Mouse (Mus musculus): ENCODE measurements around the gene Nxph1.

The Nxph1 gene

DNA sequence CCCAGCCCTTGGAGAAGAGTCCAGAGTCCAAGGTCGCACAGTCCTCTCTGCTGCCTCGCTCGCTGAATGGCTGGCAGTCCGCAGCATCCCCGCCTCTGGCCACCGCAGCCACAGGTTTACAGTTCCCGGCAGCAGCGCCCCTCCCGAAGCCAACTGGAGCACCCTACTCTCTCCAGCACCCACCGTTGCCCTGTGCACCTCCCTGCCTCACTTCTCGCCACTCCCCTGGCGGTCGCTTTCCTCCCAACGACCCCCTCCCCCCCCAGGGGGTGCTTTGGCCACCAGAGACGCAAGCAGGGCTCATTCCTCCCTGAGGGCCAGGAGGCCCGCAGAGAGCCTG is at the start of gene Nxph1:
Gene Nxph1 (plus strand): TSS at position 301 of the 340 bp plus-strand sequence.
- no peak for DNase-seq (ENCODE audit: extremely low read depth, low read depth, low spot score)

DNA sequence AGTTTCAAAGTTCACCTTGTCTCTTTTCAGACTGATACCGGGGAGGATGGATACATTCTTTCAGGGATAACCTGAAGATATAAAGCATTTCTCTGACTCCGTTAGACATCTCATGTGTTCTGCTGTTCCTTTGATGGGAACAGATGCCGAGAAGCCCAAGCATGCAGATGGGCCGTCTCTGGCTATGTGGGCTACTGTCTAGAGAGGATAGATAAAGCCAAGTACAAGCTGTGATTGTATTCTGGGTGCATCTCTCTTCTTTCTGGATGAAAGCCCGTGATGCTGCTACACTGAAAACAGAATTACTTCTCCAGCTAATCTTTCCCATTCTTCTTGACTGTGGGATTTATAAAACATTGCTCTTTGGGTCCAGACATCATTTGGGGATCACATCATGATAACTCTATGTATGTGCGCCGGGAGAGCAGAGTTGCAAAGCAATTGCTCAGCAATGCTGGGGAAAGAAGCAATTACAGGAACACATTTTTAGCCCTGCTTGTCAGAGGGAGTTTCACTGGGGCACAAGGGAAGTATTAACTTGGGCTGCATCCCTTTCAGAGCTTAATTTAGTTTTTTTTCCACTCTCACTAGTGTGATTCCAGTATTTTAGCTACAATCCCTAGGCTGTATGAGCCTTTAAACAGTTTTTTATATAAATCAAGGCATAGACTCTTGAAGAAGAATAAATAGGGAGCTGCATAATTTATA is 48.1 kb upstream of the Nxph1 start:
- DNase-seq (ENCODE audit: extremely low read depth, low read depth, low spot score), result no peak

DNA sequence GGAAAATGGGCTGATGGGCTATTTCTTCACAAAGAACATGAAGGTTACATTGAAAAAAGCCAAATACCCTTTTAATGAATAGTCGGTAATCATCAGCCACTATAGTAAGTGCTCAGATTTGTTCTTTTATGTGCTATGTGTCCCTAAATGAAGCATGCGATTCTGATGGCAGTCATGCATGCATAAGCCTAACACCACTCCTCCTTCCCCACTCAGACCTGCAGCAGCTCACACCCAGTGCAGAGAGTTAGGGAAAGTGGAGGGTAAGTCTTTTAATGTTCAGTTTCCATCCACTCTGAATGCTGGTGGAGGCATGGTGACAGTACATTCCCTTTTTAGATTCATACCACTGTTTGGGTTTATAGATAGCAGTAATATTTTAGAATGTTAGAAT is 47.5 kb upstream of the Nxph1 start:
- DNase-seq (ENCODE audit: extremely low read depth, low read depth, low spot score), result no peak

DNA sequence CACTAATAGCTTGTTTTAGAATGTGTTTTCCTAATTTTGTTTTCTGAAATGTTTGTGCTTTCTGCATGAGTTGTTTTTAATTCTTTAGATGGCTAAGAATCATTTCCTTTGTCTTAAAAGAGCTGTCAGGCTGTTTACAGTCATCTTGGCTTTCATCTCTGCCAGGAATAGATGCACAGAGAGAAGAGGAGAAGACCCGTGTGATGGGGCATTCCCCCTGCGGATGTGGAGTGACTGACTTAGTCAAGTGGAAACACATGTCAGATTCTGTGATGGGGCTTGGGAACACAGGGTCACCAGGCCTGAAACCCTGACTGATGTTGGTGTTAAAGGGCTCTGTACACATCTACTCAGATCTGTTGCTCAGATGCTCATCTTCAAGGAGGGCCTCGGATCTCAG is 40.3 kb upstream of the Nxph1 start:
- DNase-seq (ENCODE audit: extremely low read depth, low read depth, low spot score), result no peak

DNA sequence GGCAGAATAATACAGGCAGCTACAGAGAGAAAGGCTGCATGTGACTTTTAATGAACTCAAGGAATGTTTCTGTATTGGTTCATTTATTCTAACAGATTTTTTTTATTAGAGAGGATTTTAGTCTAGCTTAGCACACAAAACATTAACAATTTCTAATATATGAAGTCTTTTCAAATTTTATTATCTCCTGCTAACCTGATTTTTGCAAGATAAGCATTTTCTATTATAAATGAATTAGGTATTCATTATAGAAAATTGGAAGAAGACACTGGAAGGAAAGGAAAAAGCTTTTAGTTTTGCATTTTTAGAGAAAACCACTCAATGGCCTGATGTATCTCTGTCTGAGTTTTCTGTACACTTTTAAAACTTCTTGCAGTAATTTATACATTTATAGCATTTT is 34.8 kb upstream of the Nxph1 start:
- no peak for DNase-seq (ENCODE audit: extremely low read depth, low read depth, low spot score)

DNA sequence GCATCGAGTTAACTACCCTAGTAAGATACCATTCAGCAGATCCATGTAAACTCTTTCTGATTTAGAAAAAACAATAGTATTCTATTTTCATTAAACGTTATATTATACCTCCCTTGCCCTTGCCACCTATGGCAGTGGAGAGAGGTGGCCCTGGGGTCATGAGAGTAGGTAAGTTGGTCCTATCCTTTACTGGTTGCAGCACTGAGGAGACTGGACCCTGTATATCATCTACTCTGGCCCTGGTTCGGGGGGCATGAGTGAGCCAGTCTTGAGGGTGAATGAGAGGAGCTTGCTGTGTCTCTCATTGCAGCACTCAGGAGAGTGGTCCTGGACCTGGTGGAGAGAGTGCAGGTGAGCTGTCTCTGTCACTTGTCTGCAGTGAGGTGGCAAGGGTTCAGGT is 33.5 kb upstream of the Nxph1 start:
- no peak for DNase-seq (ENCODE audit: extremely low read depth, low read depth, low spot score)

DNA sequence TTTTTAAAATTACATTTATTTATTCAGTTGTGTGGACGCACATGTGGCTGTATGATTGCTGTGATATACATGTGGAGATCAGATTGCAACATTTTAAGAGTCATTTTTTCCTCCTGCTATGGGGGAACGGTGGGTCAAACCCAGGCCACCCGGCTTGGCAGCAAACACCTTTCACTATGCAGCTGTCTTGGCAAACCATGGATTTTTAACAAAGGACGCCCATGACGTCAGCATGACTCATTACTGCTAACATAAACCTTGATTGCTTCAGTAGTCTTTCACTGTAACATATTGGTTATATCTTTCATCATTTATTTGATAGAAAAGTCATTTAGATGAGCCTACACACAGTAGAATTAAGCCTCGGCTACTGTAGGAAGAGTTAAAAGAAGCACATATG is 23.8 kb upstream of the Nxph1 start:
- DNase-seq (ENCODE audit: extremely low read depth, low read depth, low spot score), result no peak

DNA sequence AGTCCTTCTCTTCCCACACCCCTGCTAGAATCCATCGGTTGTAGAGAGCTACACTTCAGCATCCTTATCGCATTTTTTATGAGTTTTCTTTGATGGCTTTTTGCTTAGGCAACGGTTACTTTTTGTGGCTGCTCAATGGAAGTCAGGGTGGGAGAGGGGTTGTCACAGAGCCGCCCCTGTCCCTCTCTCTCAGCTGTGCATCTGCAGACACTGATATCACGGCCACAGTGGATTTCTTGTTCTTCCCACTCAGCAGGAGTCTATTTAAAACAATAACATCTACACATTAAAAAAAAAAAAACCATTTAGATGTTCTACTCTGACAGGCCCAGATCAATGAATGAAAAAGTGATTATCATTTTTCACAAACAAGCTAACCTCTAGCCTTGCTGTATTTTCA is 13.0 kb upstream of the Nxph1 start:
- DNase-seq (ENCODE audit: extremely low read depth, low read depth, low spot score), result no peak

DNA sequence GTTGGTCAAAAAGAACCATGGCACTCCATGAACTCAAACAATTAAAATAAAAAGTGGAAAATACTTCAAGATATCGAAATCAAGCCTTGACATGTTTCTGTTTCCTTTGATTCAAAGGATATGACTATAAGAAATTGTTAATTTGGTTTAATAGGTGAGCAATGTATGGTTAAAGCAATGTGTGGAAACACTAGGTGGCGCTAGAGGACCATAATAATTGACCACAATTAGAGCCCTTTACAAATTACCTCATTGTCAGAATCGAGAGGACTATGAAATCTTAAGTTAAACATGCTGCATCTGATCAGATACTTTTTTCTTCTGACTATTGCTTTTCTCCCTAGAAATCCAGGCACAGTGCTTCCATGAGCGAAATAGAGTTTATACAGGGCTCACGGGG is 12.5 kb upstream of the Nxph1 start:
- DNase-seq (ENCODE audit: extremely low read depth, low read depth, low spot score), result no peak

DNA sequence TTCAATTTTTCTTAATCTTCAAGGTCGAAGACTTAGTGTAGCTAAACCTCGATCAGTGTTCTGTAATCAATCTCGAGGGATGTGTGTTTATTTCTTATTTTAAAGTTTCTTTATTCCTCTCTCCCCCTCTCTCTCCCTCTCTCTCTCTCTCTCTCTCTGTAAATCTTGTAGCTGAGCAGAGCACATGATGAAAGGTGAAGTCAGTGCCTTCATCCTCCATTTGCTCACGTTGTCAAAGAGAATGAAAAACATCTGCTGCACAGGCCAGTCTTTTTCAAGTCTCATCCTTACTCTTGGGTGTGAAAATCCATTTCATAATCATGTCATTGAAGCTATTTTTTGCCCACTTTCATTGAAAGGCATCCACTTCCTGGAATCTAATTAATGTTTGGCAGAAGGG is 12.1 kb upstream of the Nxph1 start:
- no peak for DNase-seq (ENCODE audit: extremely low read depth, low read depth, low spot score)

DNA sequence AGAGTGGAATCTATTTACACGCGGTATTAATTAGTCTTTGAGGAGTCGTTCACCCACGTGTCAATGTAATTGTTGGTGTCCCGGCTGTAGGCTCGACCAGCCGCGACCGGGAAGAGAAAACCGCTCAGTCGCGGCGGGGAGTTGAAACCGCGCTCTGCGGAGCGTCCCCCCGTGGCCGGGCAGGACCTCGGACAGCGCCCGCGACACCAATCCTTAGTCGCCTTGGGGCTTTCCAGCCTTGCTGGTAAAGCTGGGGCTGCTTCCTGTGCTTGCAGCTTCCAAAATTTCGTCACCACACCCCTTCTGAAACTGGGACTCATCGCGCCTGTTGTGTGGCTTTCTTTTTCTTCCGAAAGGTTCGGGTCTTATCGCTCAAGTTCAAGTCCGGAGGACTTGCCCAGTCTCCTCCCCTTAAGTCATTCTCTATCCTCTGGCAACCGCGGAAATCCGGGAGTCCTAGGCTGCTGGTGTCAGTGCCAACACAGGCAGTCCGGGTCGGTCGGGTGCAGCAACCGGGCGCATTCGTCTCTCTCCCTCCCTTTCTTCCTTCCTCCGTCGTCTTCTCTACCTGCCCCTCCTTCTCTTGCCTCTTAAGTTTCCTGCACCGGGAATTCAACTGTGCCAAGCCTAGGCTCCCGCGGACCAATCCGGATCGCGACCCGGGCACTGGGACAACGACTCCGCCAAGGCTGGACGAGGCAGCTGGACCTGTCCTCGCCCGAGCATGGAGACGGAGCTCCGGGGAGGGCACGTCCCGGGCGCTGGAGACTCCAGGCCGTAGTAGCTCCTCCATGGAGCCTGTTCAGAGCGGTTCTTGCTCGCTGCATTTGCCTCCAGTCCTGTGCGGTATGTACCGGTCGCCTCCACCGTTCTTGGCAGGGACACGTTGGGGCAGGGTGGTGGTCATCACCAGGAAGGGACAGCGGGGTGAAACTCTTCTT is 510 bp downstream of the Nxph1 start:
- DNase-seq (ENCODE audit: extremely low read depth, low read depth, low spot score), result no peak

DNA sequence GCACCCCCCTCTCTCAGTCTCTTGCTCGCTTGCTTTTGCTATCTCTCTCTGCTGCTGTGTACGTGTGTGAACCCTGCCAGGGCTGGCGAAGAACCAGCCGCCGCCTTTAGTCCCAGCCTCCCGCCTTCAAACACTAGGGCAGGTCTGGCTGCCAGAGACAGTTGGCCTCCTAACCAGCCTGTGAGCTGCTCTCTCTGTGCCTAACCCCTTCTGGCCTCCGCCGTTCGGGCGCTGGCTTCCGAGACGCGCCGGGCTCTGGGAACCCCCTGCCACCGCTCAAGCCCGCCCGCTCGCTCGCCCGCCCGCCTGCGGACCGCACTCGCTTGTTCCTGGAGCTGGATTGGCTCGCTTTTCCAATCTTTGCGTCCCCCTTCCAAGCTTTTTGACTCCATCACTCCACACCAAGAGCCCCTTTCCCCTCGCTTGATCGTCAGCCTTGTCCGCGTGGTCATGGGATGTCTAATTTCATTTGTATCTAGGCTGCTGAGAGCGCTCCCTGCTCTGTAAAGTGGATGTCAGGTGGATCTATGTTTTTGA is 1.5 kb downstream of the Nxph1 start:
- DNase-seq (ENCODE audit: extremely low read depth, low read depth, low spot score), result no peak

DNA sequence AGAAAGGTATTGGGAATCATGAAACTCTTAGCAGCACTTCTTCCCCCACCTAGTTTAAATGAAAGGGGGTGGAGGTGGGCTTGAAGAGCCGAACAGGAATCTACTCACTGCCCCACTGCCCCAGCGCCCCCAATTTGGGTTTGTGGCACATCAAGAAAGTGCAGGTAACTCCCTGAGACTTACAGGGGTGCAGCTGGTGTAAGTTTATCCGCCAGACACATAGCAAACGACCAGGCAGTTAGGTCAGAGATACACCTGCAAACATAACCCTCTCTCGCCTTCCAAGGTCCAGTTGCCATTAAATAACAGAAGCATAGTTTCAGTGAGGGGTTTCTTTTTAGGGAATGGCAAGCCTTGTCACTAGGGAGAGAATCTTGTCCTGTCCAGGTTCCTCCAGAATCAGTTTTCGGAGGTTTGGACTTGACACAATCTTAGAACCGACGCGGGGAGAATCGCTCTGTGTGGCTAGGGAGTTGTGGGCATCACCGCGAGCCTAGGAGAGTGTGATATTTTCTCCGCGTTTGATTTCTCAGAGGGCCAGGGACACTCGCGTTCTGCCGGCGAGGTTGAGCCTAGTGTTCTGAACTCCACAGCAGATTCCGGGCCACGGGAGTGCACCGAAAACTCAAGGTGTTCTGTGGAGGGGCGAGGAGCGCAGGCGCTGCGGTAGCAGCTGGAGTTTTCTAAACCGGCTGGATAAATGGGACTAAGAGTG is 2.5 kb downstream of the Nxph1 start:
- no peak for DNase-seq (ENCODE audit: extremely low read depth, low read depth, low spot score)

DNA sequence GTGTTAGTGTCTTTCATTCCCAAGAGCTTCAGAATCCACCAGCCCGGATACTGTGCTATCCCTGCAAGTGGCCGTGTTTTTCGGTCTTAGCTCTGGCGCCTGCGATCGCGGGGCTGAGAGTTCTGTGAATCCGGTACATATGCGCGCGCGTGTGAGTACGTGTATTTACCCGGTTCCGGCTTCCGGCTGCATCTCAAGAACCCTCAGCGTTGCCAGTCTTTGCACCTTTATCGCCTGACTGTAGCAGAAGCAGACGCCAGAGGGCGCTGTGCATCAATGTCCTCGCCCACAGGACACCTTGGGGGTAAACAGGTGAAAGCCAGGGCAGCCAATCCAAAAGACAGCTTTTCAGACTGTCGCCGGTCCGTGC is 3.1 kb downstream of the Nxph1 start:
- DNase-seq (ENCODE audit: extremely low read depth, low read depth, low spot score), result no peak

DNA sequence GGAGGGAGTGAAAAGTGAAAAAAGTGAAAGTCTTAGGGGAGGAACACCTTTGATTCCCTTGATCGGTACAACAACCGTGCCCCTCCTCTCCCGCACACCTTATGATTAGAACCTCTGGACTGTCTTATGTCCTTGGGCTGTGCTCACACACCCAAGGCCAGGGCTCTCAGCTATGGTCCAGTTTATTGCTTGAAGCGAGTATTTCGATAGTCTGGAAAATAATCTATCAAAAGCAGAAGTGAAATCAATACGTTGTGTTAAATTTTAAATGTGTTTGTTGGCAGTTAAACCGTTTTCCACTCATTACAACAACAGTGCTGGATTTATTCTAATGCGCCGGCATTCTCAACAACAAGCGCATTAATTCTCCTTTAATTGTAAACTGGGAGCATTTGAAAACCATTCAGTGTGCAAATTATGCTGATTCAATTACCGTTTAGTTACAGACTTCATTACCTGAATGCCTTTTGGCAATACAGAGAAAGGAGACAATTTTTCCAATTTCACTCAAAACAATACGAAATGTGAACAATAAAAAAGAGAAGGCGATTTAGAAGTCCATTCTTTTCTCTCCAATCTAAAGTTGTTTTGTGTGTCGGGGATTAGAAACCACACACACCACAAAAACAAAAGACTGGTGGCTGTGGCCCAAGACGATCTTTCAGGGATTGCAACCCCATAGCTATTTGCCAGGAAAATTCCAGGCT is 3.8 kb downstream of the Nxph1 start:
- no peak for DNase-seq (ENCODE audit: extremely low read depth, low read depth, low spot score)

DNA sequence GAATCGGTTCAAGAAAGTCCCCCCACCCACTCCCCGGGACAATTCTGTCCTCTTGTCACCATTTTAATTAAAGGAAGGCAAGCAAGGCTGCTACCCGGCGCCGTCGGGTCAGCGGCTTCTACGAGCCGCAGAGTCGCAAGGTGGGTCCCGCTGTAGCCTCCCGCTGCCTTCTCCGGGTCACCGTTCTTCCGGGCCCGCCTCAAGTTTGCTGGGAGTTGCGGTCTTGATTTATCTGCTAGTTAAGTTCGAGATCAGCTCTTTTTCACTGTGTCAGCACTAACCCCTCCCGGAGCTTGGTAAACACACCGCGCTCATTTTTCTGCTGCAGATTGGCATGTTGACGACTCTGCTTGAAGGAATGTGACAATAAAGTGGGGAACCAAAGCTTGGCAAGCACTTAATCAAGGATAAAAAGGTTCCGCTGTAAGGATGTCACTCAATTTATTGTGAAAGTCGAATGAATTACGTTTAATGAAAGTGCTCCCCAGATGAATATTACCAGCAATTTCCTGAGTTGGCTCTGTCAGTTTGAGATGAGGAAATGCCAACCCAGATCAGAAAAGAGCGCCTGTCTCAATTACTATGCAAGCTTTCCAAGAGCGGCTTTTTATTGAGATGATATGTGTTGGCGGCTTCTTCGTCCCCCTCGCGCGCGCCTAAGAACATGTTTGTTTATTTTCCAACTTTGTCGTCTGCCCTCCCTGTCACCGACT is 7.7 kb downstream of the Nxph1 start:
- DNase-seq (ENCODE audit: extremely low read depth, low read depth, low spot score), result no peak

DNA sequence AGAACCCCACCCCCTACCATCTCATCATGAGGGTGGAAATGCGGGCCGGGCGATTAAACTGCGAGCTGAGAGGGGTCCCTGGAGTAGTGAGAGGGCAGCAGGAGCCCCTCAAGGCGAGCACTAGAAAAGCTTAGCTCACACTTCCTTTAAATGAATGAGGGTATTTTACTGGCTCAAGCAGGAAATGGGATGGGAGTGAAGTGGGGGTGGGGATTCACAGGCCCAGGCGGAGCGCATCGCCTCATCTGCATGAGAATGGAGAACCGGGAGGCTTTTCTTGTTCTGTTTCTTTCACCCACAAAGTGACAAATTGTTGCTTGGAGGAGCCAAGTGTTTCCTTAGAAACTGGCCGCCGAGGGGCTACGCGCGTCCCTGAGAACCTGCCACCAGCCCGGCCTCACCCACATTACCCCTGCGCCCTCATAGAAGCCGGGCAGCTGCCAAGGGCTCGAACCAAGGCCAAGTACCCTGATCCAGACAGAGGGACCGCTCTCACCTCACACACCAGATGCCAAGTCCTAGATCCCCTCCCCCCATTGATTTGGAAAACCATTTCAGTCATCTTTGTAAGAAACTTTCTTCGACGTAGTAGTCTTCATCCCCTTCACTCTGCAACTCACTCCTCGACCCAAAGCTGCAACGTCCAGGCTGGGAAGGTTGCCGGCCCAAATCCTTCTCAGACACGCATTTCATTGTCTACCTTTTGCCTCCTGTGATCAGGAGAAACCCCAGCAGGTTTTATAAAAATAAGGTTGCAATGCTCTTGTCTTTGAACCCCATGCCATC is 8.7 kb downstream of the Nxph1 start:
- no peak for DNase-seq (ENCODE audit: extremely low read depth, low read depth, low spot score)

DNA sequence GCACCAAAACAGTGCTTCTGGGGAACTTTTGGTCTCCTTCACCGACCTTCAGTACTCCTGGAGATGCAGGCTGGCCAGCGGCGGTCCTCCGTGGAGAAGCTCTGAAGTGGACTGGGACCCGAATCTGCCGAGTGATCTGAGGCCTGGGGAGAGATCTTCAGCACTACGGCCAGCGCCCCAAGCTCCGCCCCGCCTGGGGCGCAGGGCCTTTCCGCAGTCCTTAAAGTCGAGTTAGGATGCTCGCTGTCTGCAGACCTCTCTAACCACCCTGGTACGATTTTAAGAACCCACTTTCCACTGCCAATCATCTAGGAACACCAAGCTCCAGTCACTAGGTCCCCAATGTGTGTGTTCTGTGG is 9.3 kb downstream of the Nxph1 start:
- no peak for DNase-seq (ENCODE audit: extremely low read depth, low read depth, low spot score)

DNA sequence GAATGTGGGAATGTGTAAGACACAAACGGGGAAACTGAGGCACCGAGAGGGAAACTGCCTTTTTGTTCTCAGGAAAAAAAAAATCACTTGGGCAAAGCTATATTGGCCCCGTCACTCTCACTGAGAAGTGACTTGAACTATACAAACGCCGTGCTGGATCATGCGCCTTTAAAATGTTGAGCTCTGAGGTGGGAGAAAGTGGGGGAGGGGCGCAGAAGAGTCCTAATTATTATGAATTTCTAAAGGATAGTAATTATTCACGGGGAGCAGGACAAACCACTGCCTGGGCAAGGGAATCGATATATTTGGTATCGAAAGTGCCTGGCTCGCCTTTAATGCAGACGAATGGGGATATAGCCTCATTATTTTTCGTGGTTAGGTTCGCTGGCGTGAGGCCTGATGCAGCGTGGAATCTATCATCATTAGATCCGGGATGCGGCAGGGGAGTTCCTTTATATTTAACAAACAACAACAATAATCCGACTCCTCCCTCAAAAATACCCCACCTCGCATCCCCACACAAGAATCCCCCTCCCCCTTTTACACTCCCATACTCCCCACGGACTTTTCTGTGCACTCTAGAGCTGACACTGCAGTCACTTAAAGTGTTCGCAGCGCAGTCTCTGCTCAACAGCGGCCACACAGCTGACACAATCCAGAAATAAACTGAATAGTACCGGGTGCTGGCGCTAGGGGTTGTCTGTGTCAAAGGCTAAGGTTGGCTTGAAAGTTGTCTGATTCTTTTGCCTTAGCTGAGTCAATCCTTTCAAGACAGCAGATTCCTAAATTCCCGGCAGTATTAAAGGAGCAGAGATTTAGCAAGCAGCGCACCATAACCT is 10.1 kb downstream of the Nxph1 start:
- no peak for DNase-seq (ENCODE audit: extremely low read depth, low read depth, low spot score)

Measured in fat pad, adult 2 months (tissue).